Mouse (Mus musculus) C2C12 (cell line): ENCODE data around the gene Reep6. TPM values are rescaled to one million over a fixed set of nuclear protein-coding genes. Genes with fewer than 3 reads are reported as not detected.

Experiments
- H3K27me3 ChIP-seq: one replicate; pipeline ENCODE4 v1.6.1; 2011; ENCODE audit not compliant: control insufficient read depth, insufficient read depth, insufficient read length
- H3K36me3 ChIP-seq: one replicate; pipeline ENCODE4 v1.6.1; 2011; ENCODE audit not compliant: control insufficient read depth, insufficient read depth
- H3K4me3 ChIP-seq: one replicate; pipeline ENCODE4 v1.5.1; 2011; ENCODE audit warnings: mild to moderate bottlenecking, control low read depth; ENCODE audit not compliant: poor library complexity, insufficient read depth, severe bottlenecking
- H3K79me2 ChIP-seq: one replicate; pipeline ENCODE4 v1.6.1; 2011; ENCODE audit not compliant: control insufficient read depth, insufficient read depth
- H3K79me3 ChIP-seq: one replicate; pipeline ENCODE4 v1.6.1; 2011; ENCODE audit warnings: low read depth, control low read depth
- H3ac ChIP-seq: one replicate; pipeline ENCODE3; 2011; ENCODE audit warnings: low read depth; ENCODE audit not compliant: control insufficient read depth, insufficient read length
- CEBPB ChIP-seq: IDR thresholded peaks from one replicate; pipeline ENCODE4 v1.6.1; 2011; ENCODE audit warnings: low read depth, mild to moderate bottlenecking, control low read depth, moderate library complexity
- CTCF ChIP-seq: IDR thresholded peaks from one replicate; pipeline ENCODE4 v1.5.1; 2011; ENCODE audit not compliant: control insufficient read depth, insufficient read depth, insufficient read length
- FOSL1 ChIP-seq: IDR thresholded peaks from one replicate; pipeline ENCODE4 v1.8.0; 2011; ENCODE audit warnings: mild to moderate bottlenecking, low read length; ENCODE audit not compliant: poor library complexity, insufficient read depth, severe bottlenecking
- MAX ChIP-seq: IDR thresholded peaks from one replicate; pipeline ENCODE4 v1.6.1; 2011; ENCODE audit warnings: mild to moderate bottlenecking, control low read depth
- MYOD1 ChIP-seq: IDR thresholded peaks from one replicate; pipeline ENCODE4 v1.6.1; 2011; ENCODE audit warnings: low read depth; ENCODE audit not compliant: control insufficient read depth, insufficient read length
- MYOG ChIP-seq: IDR thresholded peaks from one replicate; pipeline ENCODE4 v1.6.1; 2011; ENCODE audit not compliant: control insufficient read depth, insufficient read length; ENCODE audit errors: extremely low read depth
- USF1 ChIP-seq: IDR thresholded peaks from one replicate; pipeline ENCODE4 v1.6.1; 2011; ENCODE audit warnings: low read depth, mild to moderate bottlenecking, control low read depth, moderate library complexity
- polyA plus RNA-seq: library from polyadenylated mRNA; unstranded; fragments of >200 nt; fragmentation: generic; extraction: Trizol; gene quantifications from one replicate; pipeline ENCODE4 v1.2.1, GENCODE M21; 2012; ENCODE audit warnings: missing spikeins

Reep6 gene
- polyA plus RNA-seq, 1 experiment = 5.9 TPM

DNA sequence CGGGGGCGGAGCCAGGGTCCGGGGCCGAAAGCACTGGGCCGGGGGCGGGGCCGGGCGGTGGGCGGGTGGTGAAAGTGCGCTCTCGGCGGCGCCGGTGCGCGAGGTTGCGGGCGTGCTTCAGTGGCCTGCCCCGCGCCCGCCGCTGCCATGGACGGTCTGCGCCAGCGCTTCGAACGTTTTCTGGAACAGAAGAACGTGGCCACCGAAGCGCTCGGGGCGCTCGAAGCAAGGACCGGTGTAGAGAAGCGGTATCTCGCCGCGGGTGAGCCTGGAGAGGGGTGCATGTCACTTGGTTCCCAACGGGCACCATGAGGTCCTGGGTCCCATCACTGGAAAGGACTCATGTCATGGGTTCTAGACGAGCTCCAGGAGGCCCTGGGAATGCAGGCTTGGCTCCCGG is 331 bp downstream of the Reep6 start:
- TF ChIP-seq MAX = no peak
- no peak for TF ChIP-seq MYOG
- TF ChIP-seq MYOD1 = no peak
- no peak for TF ChIP-seq FOSL1
- TF ChIP-seq CEBPB = no peak
- TF ChIP-seq USF1 = no peak
- TF ChIP-seq CTCF = no peak
- Histone ChIP-seq H3K27me3 (no peaks in the 10 kb centered on the region), H3K79me3 (no peaks in the 10 kb centered on the region)

DNA sequence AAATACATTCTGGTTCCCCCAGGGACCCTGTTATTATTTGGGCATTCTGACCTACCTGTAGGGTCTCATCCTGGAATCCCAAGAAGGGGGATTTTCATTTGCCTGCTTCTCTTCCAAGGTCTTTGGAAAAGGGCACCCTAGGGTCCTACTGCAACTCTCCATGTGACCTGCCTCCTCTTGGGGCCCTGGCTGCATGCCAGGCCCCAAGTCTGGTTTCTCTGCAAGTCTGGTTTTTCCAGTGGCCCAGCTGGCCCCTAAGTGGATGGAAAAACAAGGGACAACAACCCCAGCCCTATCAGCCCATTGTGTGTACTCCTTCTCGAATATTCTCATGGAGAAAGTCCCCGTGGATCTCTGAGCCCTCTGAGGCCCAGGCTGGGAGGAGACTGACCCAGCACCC is 1.1 kb downstream of the Reep6 start:
- H3K27me3 ChIP-seq = no peaks in the 10 kb centered on the region
- H3K4me3 ChIP-seq = no peak overlapping the region
- TF ChIP-seq USF1 (no peak), MYOD1 (no peak), CTCF (no peak), MYOG (no peak), FOSL1 (no peak)

More for the DNA sequence above, 331 bp downstream of the Reep6 start:
- Histone ChIP-seq H3ac (peak overlapping the region; percentile 71), H3K79me2 (no peaks in the 10 kb centered on the region), H3K36me3 (no peaks in the 10 kb centered on the region), H3K4me3 (peak overlapping the region; percentile 7)

DNA sequence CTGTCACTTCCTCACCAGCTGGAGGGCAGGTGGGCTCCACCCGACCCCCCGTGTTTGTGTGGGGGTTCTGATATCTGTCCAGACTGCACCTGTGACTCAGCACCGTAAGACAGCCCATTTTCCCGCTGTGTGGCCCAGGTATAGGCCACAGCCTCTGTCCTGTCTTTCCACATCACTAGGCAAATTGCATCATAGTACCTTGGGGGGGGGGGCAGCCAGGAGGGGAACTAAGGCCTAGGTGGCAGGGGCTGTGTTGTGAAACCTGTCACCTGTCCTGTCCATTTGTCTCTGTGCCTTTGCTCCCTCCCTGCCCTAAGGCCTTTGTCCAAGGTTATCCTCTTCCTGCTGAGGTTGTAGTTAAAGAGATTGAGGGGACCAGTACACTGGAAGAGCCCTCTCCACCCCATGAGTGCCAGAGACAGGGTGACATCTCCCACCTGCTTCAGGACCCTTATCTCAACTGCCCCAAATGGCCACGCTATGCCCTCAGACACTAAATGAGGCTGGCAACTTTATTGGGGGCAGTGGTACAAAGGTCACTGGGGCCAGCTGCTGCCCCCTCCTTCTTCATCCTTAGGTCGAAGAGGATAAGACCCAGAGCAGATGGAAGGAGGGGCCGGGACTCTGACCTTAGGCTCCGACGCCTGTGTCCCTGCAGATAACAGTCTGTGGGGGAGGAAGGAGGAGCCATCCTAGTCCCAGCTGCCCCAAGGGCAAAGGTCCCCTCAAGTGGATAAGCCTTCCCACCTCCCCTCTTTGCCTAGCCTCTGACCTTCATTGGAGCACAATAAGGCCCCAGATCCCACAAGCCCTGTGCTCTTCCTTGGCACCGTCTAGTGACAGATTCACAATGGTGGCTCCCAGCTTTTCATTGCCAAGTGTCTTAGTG is 2.1 kb downstream of the Reep6 start:
- H3K36me3 ChIP-seq = no peaks in the 10 kb centered on the region
- H3ac ChIP-seq = no peak overlapping the region
- TF ChIP-seq FOSL1 (no peak), MYOG (no peak), MAX (no peak), USF1 (no peak), MYOD1 (no peak), CTCF (no peak), CEBPB (no peak)
- no peaks in the 10 kb centered on the region for H3K79me2 ChIP-seq
- H3K79me3 ChIP-seq = no peaks in the 10 kb centered on the region
- no peaks in the 10 kb centered on the region for H3K27me3 ChIP-seq
- H3K4me3 ChIP-seq = no peak overlapping the region

More for the DNA sequence above, 1.1 kb downstream of the Reep6 start:
- no peaks in the 10 kb centered on the region for H3K79me2 ChIP-seq
- no peaks in the 10 kb centered on the region for H3K79me3 ChIP-seq
- H3ac ChIP-seq = no peak overlapping the region
- H3K36me3 ChIP-seq = no peaks in the 10 kb centered on the region

DNA sequence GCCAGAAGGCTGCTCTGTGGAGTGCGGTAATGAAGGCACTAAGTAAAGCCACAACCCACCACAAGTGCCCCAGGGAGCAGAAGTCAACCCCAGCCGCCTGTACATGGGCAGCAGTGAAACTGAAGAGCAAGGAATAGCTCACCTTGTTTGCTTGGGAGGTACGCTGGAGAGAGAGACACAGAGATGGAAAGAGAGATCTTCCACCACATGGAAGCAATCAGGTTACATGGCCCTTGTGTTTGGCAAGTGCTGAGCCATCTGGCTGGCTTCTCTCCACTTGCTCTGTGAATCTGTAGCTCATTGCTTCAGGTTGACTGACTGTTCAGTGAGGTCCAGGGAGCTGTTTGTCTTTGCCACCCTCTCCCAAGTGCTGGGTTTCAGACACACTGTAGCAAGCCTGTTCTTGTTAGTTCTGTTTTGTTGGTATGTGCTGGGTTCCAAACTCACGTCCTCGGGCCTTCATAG is 2.8 kb downstream of the Reep6 start:
- no peak overlapping the region for H3ac ChIP-seq
- no peaks in the 10 kb centered on the region for H3K79me3 ChIP-seq
- no peaks in the 10 kb centered on the region for H3K27me3 ChIP-seq
- H3K36me3 ChIP-seq = no peaks in the 10 kb centered on the region
- H3K79me2 ChIP-seq = no peaks in the 10 kb centered on the region
- H3K4me3 ChIP-seq = no peak overlapping the region
- TF ChIP-seq CTCF (no peak), USF1 (no peak), FOSL1 (no peak), MAX (no peak), MYOD1 (no peak), CEBPB (no peak), MYOG (no peak)

DNA sequence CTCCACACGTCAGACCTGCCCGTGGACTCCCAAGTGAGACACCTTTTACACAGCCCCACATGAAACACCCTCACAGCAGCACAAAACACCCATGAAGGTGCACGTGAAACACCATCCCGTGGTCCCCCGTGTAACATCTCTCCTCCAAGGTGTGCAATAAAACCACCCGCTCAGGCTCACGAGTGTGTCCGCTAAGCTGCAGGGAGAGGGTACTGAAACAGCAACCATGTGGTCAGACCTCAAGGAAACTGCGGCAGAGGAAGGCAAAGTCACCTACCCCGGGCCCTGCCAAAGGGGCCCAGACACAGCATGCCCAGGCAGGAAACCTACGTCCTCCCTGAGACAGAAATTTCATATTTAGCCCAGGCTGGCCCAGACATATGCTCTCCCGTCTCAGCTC is 6.5 kb downstream of the Reep6 start:
- H3ac ChIP-seq = no peak overlapping the region
- H3K36me3 ChIP-seq = no peaks in the 10 kb centered on the region
- H3K27me3 ChIP-seq = no peaks in the 10 kb centered on the region
- H3K4me3 ChIP-seq = no peak overlapping the region
- TF ChIP-seq MAX = no peak
- no peak for TF ChIP-seq MYOD1
- TF ChIP-seq FOSL1 = no peak
- TF ChIP-seq CTCF = no peak
- no peak for TF ChIP-seq USF1
- no peak for TF ChIP-seq CEBPB
- no peak for TF ChIP-seq MYOG
- no peaks in the 10 kb centered on the region for H3K79me3 ChIP-seq
- H3K79me2 ChIP-seq = no peaks in the 10 kb centered on the region
